Mouse (Mus musculus) intestine, embryonic 16.5 days (tissue): Measurements from ENCODE around the gene Grin2d. TPM values are rescaled to one million over a fixed set of nuclear protein-coding genes. Genes with fewer than 3 reads are reported as not detected.
"Not testable (repeated sequence)": the region's sequence is repeated elsewhere in the genome, so short reads cannot be mapped to it uniquely, and the experiment has no call there.

Experiments
- ATAC-seq: fragments of 200-750 bp; cut with Nextera tagmentation; 2 replicates; pipeline ENCODE4 v1.8.0; 2017; ENCODE audit warnings: moderate TSS enrichment, moderate library complexity
- H3K27ac ChIP-seq: fragments of 300-500 bp; sonication (generic); 2 replicates; pipeline ENCODE4 v1.5.1; 2014; ENCODE audit warnings: mild to moderate bottlenecking, low read length
- H3K27me3 ChIP-seq: fragments of 300-500 bp; sonication (generic); replicated peaks from 2 replicates; pipeline ENCODE4 v1.6.1; 2014; ENCODE audit warnings: low read length, control low read depth, mixed read lengths; ENCODE audit not compliant: control insufficient read depth, insufficient read depth
- H3K36me3 ChIP-seq: fragments of 300-500 bp; sonication (generic); 2 replicates; pipeline ENCODE4 v1.6.1; 2014; ENCODE audit warnings: low read length, control low read depth; ENCODE audit not compliant: control insufficient read depth, insufficient read depth
- H3K4me1 ChIP-seq: fragments of 300-500 bp; sonication (generic); 2 replicates; pipeline ENCODE4 v1.6.1; 2014; ENCODE audit warnings: low read length, control low read depth, mixed read lengths; ENCODE audit not compliant: control insufficient read depth, insufficient read depth
- H3K4me2 ChIP-seq: fragments of 300-500 bp; sonication (generic); 2 replicates; pipeline ENCODE4 v1.6.1; 2014; ENCODE audit warnings: low read depth, low read length, control low read depth
- H3K4me3 ChIP-seq: fragments of 300-500 bp; sonication (generic); 2 replicates; pipeline ENCODE4 v1.5.1; 2014; ENCODE audit warnings: mild to moderate bottlenecking, low read length
- H3K9ac ChIP-seq: fragments of 300-500 bp; sonication (generic); 2 replicates; pipeline ENCODE4 v1.6.1; 2014; ENCODE audit warnings: low read depth, low read length
- H3K9me3 ChIP-seq: fragments of 300-500 bp; sonication (generic); 2 replicates; pipeline ENCODE4 v1.6.1; 2016; ENCODE audit warnings: low read length, control low read depth; ENCODE audit not compliant: control insufficient read depth
- WGBS: fragments of 180-500 bp; shearing (Covaris S2); extraction: QIAGEN DNeasy Blood & Tissue Kit; methylation state at CpG from one replicate; pipeline ENCODE4 v1.1.7; 2014; 5-methylcytosine and 5-hydroxymethylcytosine counted together
- polyA plus RNA-seq: library from polyadenylated mRNA; unstranded; fragments of >200 nt; fragmentation: Nextera tagmentation; extraction: Ambion mirVana; gene quantifications from 2 replicates; pipeline ENCODE4 v1.2.1, GENCODE M21; 2015

Grin2d gene
- polyA plus RNA-seq, 1 experiment from 2014 or later: 0.31 TPM

DNA sequence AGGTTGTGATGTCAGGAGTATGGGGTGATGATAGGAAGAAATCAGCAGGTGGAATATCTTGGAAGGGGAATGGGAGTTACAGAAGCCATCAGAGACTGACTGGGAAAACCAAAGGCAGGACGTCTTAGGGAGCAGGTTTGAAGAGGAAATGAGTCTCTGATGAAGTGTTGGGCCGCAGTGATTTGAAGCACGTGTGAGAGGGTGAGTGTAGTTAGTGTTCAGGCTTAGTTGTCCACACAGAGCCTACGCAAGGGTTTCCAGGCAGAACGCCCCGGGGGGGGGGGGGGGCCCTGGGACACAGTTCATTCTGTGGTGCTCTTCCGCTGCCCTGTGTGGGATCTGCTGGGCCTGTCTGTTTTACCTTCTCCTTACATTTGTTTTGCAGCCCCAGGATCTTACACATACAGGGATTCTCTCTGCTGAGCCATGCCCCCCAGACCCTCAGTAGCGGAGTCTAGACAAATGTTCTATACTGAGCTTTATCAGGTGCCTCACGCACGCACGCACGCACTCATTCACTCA, 24.4 kb upstream of the Grin2d start:
- H3K9me3 ChIP-seq: no peaks in the 10 kb centered on the region
- no peak overlapping the region for H3K4me2 ChIP-seq
- no peak overlapping the region for H3K4me3 ChIP-seq
- H3K27ac ChIP-seq: no peak overlapping the region
- no peaks in the 10 kb centered on the region for H3K27me3 ChIP-seq
- no peak overlapping the region for H3K9ac ChIP-seq
- H3K36me3 ChIP-seq: no peaks in the 10 kb centered on the region
- WGBS: 66% methylated on average over 12 of the region's 12 CpGs
- ATAC-seq: no peak
- H3K4me1 ChIP-seq: 0 out of 2 replicates have a peak, but pooled peaks cover 3% of the 10 kb centered on the region

DNA sequence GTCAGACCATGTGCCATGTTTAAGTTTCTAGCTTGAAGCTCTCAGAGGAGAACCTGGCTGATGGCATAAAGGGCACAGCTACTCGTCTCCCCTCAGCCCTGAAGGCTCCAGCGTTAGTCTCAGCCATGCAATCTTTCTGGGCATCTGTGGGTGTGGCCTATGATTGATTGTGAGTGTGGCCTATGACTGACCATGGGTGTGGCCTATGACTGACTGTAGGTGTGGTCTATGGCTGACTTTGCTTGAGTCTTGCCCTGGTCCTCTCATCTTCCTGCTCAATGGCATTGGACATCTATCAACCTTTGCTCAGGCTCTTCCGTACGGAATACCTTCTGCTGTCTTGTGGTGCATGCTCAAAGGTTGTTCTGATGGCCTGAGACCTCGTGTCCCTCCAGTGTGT, 23.4 kb upstream of the Grin2d start:
- Histone ChIP-seq H3K27ac (no peak overlapping the region), H3K27me3 (no peaks in the 10 kb centered on the region), H3K9me3 (no peaks in the 10 kb centered on the region), H3K9ac (no peak overlapping the region), H3K36me3 (no peaks in the 10 kb centered on the region), H3K4me2 (no peak overlapping the region), H3K4me1 (0 out of 2 replicates have a peak, but pooled peaks cover 3% of the 10 kb centered on the region), H3K4me3 (no peak overlapping the region)
- 39% methylated on average over 5 of the region's 5 CpGs for WGBS
- no peak for ATAC-seq

DNA sequence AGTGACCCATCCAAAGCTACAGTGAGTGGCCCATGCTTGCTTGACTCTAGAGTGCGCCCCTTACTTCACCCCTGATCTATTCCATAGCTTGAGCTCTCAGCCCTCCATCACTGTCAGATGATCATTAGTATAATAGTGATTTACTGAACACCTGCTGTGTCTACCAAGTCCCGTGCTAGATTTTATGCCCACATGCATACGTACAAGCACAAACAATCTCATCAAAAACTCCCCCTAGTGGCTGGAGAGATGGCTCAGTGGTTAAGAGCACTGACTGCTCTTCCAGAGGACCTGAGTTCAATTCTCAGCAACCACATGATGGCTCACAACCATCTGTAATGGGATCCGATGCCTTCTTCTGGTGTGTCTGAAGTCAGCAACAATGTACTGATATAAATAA, 19.9 kb upstream of the Grin2d start:
- not testable (repeated sequence) for H3K27me3 ChIP-seq, H3K4me1 ChIP-seq, ATAC-seq, H3K9ac ChIP-seq, H3K27ac ChIP-seq, H3K36me3 ChIP-seq, H3K9me3 ChIP-seq
- 62% methylated on average over 4 of the region's 4 CpGs for WGBS
- H3K4me2 ChIP-seq: peak overlapping the region; percentile 95
- H3K4me3 ChIP-seq: peak overlapping the region; percentile 51

GRCm38 (mm10) chr7:45897258-45897757, 19.1 kb upstream of the Grin2d start:
- WGBS: under 1% methylated on average over 19 of the region's 19 CpGs
- H3K36me3 ChIP-seq: no peaks in the 10 kb centered on the region
- peak overlapping the region; percentile 73 for H3K9ac ChIP-seq
- H3K9me3 ChIP-seq: no peaks in the 10 kb centered on the region
- H3K4me1 ChIP-seq: peaks cover 7% of the 10 kb centered on the region; the same call in 1 of the 2 replicates
- peak; percentile 83 for ATAC-seq
- peak overlapping the region; percentile 51 for H3K4me3 ChIP-seq
- peak overlapping the region; percentile 95 for H3K4me2 ChIP-seq
- H3K27ac ChIP-seq: peak overlapping the region; percentile 87
- no peaks in the 10 kb centered on the region for H3K27me3 ChIP-seq

DNA sequence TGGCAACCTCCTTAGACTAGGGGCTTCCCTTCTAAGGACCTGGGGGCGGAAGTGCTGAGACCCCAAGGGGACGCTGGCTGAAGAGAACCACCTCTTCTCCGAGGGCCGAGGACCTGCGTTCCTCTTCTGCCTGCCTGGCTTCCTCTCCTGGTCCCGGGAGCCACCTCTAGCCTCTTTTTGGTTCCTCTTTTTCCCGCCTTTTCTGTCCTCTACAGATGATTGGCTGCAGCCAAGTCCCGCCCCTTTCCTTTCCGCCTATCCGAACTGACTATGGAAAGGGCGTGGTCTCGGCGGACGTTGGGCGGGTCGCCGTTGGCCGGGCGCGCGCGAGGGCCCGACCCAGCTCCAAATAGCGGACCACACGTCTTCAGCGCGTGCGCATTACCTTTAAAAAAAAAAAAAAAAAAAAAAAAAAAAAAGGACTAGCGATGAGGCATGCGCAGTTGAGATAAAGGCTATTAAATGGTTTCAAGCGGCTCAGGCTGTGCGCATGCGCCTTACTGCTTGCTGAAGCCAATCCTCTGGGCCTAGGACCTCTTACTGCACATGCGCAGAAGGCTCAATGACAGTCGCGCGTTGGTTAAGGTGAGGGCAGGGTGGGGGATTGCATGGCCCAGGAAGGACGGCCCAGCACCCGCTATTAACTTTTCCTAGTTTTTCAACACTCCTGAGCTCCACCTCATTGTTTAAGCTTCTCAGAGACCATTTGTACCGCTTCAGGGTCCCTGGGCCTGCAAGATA, 18.5 kb upstream of the Grin2d start, which contains the start of the genes Syngr4 and Tmem143:
TSS of gene Syngr4 (minus strand) at position 198 of the 741 bp plus-strand sequence.
TSS of gene Tmem143 (plus strand) at position 425 of the 741 bp plus-strand sequence.
- H3K27ac ChIP-seq: peak within 1 kb of the TSS; percentile 87

DNA sequence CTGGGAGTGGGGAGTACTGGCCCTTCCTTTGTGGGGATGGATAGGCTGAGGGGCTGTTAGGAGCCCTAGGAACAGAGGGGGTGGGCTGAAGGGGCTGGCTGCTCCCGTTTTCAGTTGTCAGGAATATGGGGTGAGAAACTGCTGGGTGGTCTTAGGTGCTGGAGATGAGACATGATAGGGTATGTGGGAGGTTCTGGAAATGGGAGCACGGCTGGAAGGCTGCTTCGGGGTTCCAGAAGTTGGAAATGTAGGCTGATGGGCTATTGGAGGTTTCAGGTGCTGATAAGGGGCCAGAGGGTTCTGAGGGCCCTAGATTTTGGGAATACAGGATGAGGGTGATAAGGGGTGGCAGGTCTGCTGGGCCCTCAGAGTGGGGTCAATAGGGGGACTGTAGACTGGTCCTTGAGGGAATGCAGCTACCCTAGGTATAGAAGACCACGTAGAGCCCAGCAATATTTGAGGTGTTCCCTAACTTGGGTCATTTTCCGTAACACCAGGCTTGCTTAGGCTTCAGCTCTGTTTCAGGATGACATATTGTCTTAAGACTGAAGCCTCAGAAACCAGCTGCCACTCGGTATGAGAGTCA, 17.8 kb upstream of the Grin2d start:
- Histone ChIP-seq H3K4me1 (peaks cover 7% of the 10 kb centered on the region; the same call in 1 of the 2 replicates), H3K27ac (no peak overlapping the region), H3K4me2 (peak overlapping the region; percentile 95), H3K9ac (no peak overlapping the region), H3K4me3 (peak overlapping the region; percentile 51; the same call in 1 of the 2 replicates), H3K27me3 (no peaks in the 10 kb centered on the region), H3K36me3 (no peaks in the 10 kb centered on the region), H3K9me3 (no peaks in the 10 kb centered on the region)
- WGBS: 77% methylated on average over 6 of the region's 6 CpGs
- peak; percentile 5 for ATAC-seq

More for the DNA sequence above, 18.5 kb upstream of the Grin2d start, which contains the start of the genes Syngr4 and Tmem143:
- peak; percentile 87 for ATAC-seq
- under 1% methylated on average over 40 of the region's 40 CpGs for WGBS
- H3K36me3 ChIP-seq: no peaks in the 10 kb centered on the region
- H3K4me3 ChIP-seq: peak within 1 kb of the TSS; percentile 51
- H3K27me3 ChIP-seq: no peaks in the 10 kb centered on the region
- peak within 1 kb of the TSS; percentile 95 for H3K4me2 ChIP-seq
- peak within 1 kb of the TSS; percentile 73 for H3K9ac ChIP-seq
- peaks cover 7% of the 10 kb centered on the region; the same call in 1 of the 2 replicates for H3K4me1 ChIP-seq
- no peaks in the 10 kb centered on the region for H3K9me3 ChIP-seq

DNA sequence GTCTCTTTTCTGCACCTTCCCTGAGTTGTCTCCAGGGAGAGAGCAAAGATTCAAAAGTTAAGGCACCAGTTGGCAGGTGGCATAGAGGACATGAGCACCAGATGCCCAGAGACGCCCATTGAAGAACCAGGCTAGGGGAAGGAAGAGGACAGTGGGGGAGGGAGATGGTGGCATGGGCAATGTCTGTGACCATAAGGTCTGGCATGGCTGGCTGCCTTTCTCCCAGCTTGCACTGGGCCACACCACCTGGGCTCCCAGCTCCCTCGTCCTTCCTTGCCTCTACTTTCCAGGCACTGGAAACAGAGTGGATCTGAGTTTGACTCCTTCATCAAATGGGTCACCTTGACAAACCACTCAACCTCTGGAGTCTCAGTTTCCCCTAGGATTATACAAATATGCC, 14.5 kb upstream of the Grin2d start:
- H3K4me2 ChIP-seq: no peak overlapping the region
- no peaks in the 10 kb centered on the region for H3K9me3 ChIP-seq
- no peak for ATAC-seq
- H3K9ac ChIP-seq: no peak overlapping the region
- H3K4me3 ChIP-seq: no peak overlapping the region
- no peak overlapping the region for H3K27ac ChIP-seq
- H3K36me3 ChIP-seq: no peaks in the 10 kb centered on the region
- H3K4me1 ChIP-seq: peaks cover 3% of the 10 kb centered on the region; the same call in 1 of the 2 replicates
- no peaks in the 10 kb centered on the region for H3K27me3 ChIP-seq
- WGBS: 75% methylated on average over 2 of the region's 2 CpGs

DNA sequence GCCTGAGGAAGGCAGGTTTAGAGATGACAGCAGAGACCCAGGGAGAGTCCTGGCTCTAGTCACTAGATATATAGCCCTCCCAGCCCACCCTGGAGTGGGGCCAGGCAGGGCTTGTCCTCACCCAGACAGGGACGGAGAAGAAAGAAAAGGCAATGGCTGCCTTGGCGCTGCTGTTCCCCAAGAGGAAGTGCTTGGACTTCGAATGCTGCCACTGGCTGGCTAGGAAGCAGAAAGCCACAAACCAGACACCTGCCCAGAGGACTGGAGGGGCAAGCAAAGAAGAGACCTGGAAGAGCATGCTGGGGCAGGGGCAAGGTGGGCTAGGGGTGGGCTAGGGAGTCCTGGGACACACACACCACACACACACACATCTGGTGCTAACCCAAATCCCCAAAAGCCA, 9.1 kb upstream of the Grin2d start:
- WGBS: 45% methylated on average over 3 of the region's 3 CpGs
- Histone ChIP-seq H3K27me3 (no peaks in the 10 kb centered on the region), H3K4me1 (no peaks in the 10 kb centered on the region), H3K27ac (no peak overlapping the region), H3K9me3 (no peaks in the 10 kb centered on the region), H3K4me2 (no peak overlapping the region), H3K4me3 (no peak overlapping the region), H3K9ac (no peak overlapping the region; the same call in 1 of the 2 replicates), H3K36me3 (peaks cover 10% of the 10 kb centered on the region)
- ATAC-seq: 0 out of 2 replicates have a peak, but pooled peaks have one; percentile 24

DNA sequence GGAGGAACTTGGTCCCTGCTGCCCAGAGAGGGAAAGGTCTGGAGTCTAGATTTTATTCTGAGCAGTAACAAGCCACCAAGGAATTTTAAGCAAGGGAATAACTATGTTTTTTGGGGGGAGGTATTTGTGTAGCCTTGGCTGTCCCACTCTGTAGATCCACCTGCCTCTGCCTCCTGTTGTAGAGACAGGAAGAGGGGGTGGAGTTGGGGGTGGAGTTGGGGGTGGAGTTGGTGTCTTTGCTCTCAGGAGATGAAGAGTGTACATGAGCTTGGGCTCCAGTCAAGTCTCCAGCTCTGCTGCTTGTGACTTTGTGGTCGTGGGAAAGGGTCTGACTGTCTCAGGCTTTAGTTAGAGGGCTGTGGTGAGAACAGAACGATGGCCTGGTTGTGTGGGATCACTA, 2.8 kb upstream of the Grin2d start:
- WGBS: 95% methylated on average over 2 of the region's 2 CpGs
- Histone ChIP-seq H3K4me1 (no peaks in the 10 kb centered on the region), H3K36me3 (peaks cover 40% of the 10 kb centered on the region), H3K4me2 (no peak overlapping the region), H3K9me3 (no peaks in the 10 kb centered on the region), H3K9ac (no peak overlapping the region), H3K27me3 (no peaks in the 10 kb centered on the region), H3K4me3 (no peak overlapping the region), H3K27ac (no peak overlapping the region)
- ATAC-seq: no peak
